Mouse (Mus musculus) adrenal gland, adult (tissue): Measurements from ENCODE around the gene Insc.

ENCODE experiments used
- DNase-seq, 2 experiments: peaks; one replicate each; pipeline ENCODE4 v3.0.0; 2022 to 2023; ENCODE audit warnings: low spot score in 1 of 2; ENCODE audit not compliant: inconsistent age in 2 of 2

Gene Insc

GRCm38 (mm10) chr7:114754626-114755025 is 11.1 kb downstream of the Insc start:
- no peak for DNase-seq

DNA sequence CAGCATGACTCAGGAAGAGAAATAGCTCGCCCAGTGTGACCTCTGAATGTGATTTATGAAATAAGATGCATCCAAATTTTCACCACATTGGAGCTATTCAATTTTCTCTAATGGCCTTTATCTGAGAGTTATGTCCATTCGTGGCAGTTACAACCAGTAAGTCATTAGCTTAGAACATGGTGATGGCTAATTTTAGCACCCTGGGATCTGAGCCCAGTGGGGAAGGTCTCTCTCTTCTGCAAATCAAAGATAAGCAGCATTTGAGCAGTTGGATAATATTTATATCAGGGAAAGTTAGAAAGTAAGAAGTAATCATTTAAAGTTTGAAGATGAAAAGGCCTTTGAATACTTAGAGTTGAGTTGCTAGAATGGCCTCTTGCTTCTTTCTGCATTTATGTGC is 19.2 kb downstream of the Insc start:
- DNase-seq, result peak in 1 of 2 experiments; percentile 58

DNA sequence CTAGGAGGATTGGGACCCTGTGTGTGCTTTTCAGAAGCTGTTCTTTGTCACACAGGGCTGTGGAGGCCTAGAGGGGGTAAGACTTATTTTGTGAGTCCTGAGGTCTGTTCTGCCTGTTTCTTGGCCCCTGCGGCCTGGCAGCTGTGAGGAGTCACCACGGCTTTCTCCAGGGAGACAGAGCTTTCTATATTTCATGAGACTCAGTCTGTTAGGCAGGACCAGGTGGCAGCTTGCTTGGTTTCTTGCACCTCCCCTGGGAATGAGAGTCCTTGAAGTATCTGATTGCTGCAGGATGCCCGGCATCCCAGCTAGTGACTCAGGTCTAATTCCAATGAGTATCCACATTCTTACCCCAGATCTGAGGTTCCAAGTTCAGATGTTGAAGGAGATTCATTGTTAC is 21.8 kb downstream of the Insc start:
- no peak for DNase-seq

- no peak for DNase-seq
These were observed 23.0 kb downstream of the Insc start for GRCm38 (mm10) chr7:114766523-114766922.

GRCm38 (mm10) chr7:114768516-114768915 is 25.0 kb downstream of the Insc start:
- DNase-seq, result no peak

DNA sequence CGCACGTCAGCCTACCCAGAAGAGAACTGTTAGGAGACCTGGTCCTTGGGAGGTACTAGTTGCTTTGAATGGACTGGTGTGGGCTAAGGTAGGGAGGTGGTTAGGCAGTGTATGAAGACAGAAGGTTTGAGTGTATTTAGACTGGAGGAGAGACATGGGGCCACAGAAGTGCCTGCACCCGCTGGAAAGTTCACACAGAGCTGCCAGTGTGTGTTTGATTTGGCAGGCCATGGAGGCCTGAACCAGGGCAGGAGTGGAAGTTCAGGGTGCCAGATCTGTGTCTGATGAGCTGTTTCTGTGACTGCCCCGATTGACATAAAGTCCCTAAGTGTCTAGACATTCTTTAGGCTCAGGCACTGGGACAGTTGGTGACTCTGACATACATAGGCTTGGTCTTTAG is 25.5 kb downstream of the Insc start:
- no peak for DNase-seq

DNA sequence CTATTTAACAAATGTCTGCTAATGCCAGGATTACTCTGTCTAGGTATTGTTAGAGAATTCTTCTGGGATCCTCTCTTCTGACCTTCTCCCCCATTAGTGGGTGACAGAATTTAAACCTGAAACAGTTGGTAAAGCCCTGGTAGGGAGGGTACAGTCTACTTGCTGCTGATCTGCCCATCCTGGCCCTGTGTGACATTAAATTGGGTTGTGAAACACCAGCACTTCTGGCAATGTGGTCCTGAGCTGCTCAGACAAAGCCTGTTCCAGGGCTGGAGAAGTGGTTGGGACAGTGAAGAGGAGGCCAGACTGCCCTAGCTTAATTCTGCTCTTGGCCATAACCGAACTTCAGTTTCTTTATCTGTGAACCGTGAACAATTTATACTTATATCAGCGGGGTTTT is 27.1 kb downstream of the Insc start:
- no peak for DNase-seq

DNA sequence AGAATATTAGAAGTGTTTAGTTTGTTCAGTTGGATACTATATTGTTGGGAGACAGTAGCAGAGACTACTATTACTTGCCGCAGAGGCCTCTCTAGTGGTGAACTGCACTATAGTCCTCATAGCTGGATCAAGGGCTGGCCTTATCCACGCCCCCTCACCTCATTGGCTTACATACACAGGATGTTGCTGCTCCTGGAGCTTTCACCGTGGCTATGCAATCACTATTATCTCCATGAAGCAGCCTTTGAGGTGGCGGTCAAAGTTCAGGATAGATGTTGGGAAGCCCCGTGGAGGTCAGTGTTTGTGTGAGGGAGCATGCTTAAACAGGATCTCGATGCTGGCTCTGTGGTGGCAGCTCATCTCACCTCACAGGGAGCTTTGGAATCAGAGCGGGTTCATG is 28.3 kb downstream of the Insc start:
- DNase-seq, result no peak

DNA sequence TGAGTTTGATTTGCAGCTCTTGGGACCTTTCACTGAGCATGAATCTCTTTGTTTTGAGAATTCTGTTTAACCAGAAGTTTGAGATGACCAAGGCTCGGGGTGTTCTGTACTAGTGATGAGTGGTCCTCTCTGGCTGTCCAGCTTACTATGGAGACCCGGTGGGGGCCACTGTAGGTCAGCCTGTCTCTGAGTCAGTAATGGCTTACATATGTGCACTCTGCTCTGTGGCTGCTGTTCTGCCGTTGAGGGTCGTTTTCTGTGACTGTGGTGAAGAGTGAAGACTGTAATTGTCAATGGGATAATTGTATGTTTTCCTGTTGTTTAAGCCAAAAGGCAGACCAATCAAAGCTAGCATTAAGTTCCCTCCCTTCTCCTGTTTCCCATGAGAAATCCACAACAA is 30.3 kb downstream of the Insc start:
- DNase-seq, result peak; percentile 30 to 54

DNA sequence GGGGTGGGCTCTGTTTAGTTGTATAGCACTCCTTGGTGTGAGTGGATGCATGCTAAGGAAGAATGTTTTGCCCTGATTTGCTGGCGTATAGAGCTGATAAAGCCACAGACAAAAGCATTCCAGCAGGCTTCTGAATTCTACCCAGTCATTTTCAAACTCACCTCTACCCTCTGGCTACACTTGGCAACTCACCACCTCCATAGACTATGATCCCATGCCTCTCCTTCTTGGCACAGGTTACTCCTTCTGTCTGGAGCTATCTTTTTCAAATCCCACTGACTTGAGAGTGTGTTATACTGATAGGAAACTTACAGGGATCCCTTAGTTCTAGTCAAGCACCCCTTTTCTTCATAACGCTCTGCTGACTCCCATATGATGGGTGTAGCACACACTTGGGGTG is 32.4 kb downstream of the Insc start:
- no peak for DNase-seq

DNA sequence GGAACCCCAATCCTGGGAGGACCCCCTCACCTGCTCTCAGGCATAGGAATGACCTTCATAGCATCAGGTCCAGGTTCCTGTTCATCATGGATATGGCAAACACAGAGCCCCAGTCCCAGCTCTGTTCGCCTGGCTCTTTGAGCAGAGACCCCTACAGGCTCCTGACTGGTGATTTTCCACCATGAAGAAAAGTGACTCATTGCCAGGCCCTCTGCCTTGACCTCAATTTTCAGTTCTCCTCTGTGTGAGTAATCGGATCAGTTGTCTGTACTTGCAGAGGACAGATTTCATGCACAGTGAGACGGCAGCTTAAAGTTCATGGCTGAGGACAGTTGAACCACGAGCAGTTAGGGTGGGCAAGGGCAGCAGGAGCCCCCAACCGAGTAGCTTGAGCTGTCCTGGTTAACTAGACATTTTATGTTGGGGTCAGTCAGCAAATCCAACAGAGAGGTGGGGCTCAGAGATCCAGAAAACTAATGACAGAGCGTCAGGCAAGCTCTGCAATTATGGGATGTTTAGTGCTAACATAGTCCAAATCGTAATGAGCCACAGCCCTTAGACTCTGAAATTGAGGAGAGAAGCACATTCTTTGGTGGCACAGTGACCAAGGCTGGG is 34.8 kb downstream of the Insc start:
- DNase-seq, result peak; percentile 82 to 91

- peak; percentile 62 to 84 for DNase-seq
These were observed 35.7 kb downstream of the Insc start for GRCm38 (mm10) chr7:114779056-114779660.

DNA sequence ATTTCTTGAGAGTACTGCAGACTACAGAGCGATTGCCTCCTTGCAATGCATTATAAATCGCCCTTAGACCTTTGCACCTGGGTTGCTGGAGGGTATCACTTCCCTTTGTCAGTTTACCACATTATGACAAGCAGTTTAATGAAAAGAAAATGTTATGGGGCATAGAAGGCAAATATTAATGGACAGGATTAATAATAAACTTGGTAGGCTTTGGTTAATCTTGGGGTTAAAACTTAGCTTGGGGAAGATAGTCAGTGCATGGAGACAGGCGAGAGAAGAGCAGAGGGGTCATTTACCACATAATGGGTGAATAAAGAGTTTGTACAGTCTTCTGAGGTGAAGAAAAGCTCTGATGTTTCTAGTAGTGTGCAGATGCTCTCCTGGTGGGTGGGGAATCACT is 39.8 kb downstream of the Insc start:
- DNase-seq, result no peak

GRCm38 (mm10) chr7:114791087-114791486 is 47.6 kb downstream of the Insc start:
- DNase-seq, result no peak

GRCm38 (mm10) chr7:114792026-114792425 is 48.5 kb downstream of the Insc start:
- DNase-seq, result peak in 1 of 2 experiments; percentile 33

DNA sequence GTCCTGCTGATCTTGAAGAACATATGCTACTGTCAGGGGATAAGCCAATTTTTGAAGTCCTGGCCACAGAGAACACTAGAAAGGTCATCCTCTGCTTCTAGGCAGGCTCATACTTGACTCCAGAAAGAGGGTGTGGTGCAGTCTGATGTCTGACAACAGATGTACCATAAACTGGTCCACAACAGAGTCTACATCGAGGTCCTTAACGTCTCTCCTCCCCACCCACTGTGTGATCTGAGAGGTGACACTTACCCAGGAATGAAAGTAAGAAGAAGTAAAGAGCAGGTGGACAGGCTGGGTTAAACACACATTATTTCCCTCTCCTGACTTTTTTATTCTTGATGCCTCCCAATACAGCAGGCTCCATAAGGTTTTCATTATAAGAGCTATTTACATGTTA is 50.9 kb downstream of the Insc start:
- DNase-seq, result no peak

DNA sequence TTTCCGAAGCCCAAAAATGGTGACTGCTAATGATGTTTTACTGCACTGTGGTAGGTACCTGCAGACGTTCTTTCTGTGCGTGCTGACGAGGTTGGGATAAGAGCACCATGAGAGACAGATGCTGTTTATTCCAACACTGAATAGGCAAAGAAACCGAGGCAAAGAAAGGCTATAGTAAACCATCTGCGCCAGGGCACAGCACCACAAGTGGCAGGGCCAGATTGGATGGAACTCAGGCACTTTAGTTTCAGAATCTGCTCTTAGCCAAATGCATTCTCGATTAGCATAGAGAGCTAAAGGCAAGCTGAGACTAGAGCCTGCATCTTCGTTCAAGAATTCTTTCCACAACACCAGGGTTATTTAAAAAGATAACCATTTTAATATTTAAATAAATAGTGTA is 59.1 kb downstream of the Insc start:
- DNase-seq, result no peak

- DNase-seq, result no peak
These were observed 61.8 kb downstream of the Insc start for GRCm38 (mm10) chr7:114805311-114805710.

DNA sequence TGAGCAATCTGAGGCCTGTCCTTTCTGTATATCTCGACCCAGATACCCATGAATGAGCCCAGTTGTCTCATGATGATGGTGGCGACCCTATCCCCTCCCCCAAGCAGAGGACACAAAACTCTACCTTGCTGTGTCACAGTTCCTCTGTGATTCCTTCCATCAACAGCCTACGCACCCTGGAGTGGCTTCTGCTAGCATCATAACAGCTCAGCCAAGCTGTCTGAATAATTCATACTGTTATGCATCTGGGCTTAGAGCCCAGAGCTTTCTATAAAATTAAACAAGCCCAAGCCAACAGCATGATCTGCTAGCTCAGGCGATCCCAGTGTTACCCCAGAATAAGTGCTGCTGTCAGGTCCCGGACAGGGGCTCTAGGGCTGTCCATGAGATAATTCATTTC is 63.8 kb downstream of the Insc start:
- no peak for DNase-seq

GRCm38 (mm10) chr7:114808341-114808740 is 64.8 kb downstream of the Insc start:
- no peak for DNase-seq

GRCm38 (mm10) chr7:114817291-114817806 is 73.9 kb downstream of the Insc start:
- peak; percentile 88 to 95 for DNase-seq

- no peak for DNase-seq
These were observed 74.4 kb downstream of the Insc start for GRCm38 (mm10) chr7:114817879-114818278.

GRCm38 (mm10) chr7:114818351-114818750 is 74.9 kb downstream of the Insc start:
- no peak for DNase-seq
